Mouse (Mus musculus) embryonic facial prominence, embryonic 11.5 days (tissue): Measurements from ENCODE around the gene Engase. TPM values are rescaled to one million over a fixed set of nuclear protein-coding genes. Genes with fewer than 3 reads are reported as not detected.

Experiments
- ATAC-seq: fragments of 200-750 bp; cut with Nextera tagmentation; replicated peaks from 2 replicates; pipeline ENCODE4 v1.8.0; 2017; ENCODE audit warnings: low read depth; ENCODE audit not compliant: insufficient number of reproducible peaks, low FRiP score, low TSS enrichment
- DNase-seq: peaks from one replicate; pipeline ENCODE4 v3.0.0-alpha.2; 2015; ENCODE audit warnings: low spot score
- H3K27ac ChIP-seq: fragments of 300-500 bp; sonication (generic); replicated peaks from 2 replicates; pipeline ENCODE4 v1.5.1; 2014; ENCODE audit warnings: mild to moderate bottlenecking, low read depth, low read length, control low read depth
- H3K27me3 ChIP-seq: fragments of 300-500 bp; sonication (generic); 2 replicates; pipeline ENCODE4 v1.6.1; 2014; ENCODE audit warnings: mild to moderate bottlenecking, low read length, moderate library complexity, mixed read lengths; ENCODE audit not compliant: control insufficient read depth, insufficient read depth
- H3K36me3 ChIP-seq: fragments of 300-500 bp; sonication (generic); replicated peaks from 2 replicates; pipeline ENCODE4 v1.6.1; 2014; ENCODE audit warnings: low read depth, mild to moderate bottlenecking, low read length, moderate library complexity, mixed read lengths; ENCODE audit not compliant: control insufficient read depth, insufficient read depth
- H3K4me1 ChIP-seq: fragments of 300-500 bp; sonication (generic); 2 replicates; pipeline ENCODE4 v1.6.1; 2014; ENCODE audit warnings: low read length, mixed read lengths; ENCODE audit not compliant: control insufficient read depth, insufficient read depth
- H3K4me2 ChIP-seq: fragments of 300-500 bp; sonication (generic); 2 replicates; pipeline ENCODE4 v1.6.1; 2014; ENCODE audit warnings: low read depth, mild to moderate bottlenecking, control low read depth, low read length, moderate library complexity
- H3K4me3 ChIP-seq: fragments of 300-500 bp; sonication (generic); 2 replicates; pipeline ENCODE4 v1.5.1; 2014; ENCODE audit warnings: low read depth, low read length, control low read depth
- H3K9ac ChIP-seq: fragments of 300-500 bp; sonication (generic); replicated peaks from 2 replicates; pipeline ENCODE4 v1.6.1; 2014; ENCODE audit warnings: mild to moderate bottlenecking, control low read depth, low read length
- H3K9me3 ChIP-seq: fragments of 300-500 bp; sonication (generic); replicated peaks from 2 replicates; pipeline ENCODE4 v1.6.1; 2016; ENCODE audit warnings: mild to moderate bottlenecking, low read length, inconsistent platforms, mixed read lengths; ENCODE audit not compliant: control insufficient read depth
- WGBS: fragments of 180-500 bp; shearing (Covaris S2); extraction: QIAGEN DNeasy Blood & Tissue Kit; methylation state at CpG from one replicate; pipeline ENCODE4 v1.1.7; 2014; 5-methylcytosine and 5-hydroxymethylcytosine counted together
- polyA plus RNA-seq: library from polyadenylated mRNA; unstranded; fragments of >200 nt; fragmentation: Nextera tagmentation; extraction: Ambion mirVana; gene quantifications from 2 replicates; pipeline ENCODE4 v1.2.1, GENCODE M21; 2014

Engase gene
- polyA plus RNA-seq, 1 experiment from 2014 or later = 5.9 TPM

DNA sequence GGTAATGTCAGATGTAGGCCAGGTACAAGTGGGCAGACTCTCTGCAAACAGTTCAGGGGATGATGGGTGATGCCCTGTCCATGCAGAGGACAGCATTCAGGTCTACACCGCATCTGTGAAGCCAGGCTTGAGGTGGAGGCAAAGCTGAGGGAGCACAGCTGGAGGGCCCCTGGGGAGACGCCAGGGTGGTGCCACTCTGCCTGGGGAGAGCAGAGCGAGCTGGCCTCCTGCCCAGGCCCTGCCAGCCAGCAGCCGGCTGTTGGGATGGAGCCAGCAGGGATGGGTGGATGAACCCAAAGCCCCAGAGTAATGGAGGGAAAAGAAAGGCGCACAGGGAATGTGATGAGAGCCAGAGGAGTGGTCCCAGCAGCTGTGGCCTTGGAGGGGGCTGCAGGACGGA lies 35.2 kb downstream of the Engase start:
- H3K9ac ChIP-seq = no peak overlapping the region
- H3K9me3 ChIP-seq = no peaks in the 10 kb centered on the region
- H3K4me1 ChIP-seq = peaks cover 10% of the 10 kb centered on the region
- no peaks in the 10 kb centered on the region for H3K36me3 ChIP-seq
- H3K27me3 ChIP-seq = no peaks in the 10 kb centered on the region; the same call in 1 of the 2 replicates
- ATAC-seq (no peak), DNase-seq (no peak)
- H3K4me3 ChIP-seq = no peak overlapping the region
- H3K27ac ChIP-seq = peak overlapping the region; percentile 20; the same call in 1 of the 2 replicates
- WGBS = 56% methylated on average over 6 of the region's 6 CpGs
- H3K4me2 ChIP-seq = no peak overlapping the region

GRCm38 (mm10) chr11:118512257-118512910 lies 35.8 kb downstream of the Engase start:
- Histone ChIP-seq H3K9ac (no peak overlapping the region), H3K4me1 (peaks cover 10% of the 10 kb centered on the region), H3K27ac (peak overlapping the region; percentile 20; the same call in 1 of the 2 replicates), H3K9me3 (no peaks in the 10 kb centered on the region), H3K4me3 (no peak overlapping the region), H3K4me2 (no peak overlapping the region; the same call in 1 of the 2 replicates), H3K27me3 (no peaks in the 10 kb centered on the region; the same call in 1 of the 2 replicates), H3K36me3 (no peaks in the 10 kb centered on the region)
- DNase-seq (peak; percentile 45), ATAC-seq (peak; percentile 63; the same call in 1 of the 2 replicates)
- 36% methylated on average over 14 of the region's 15 CpGs for WGBS

GRCm38 (mm10) chr11:118517924-118518323 lies 41.3 kb downstream of the Engase start:
- Histone ChIP-seq H3K4me3 (no peak overlapping the region), H3K4me2 (no peak overlapping the region), H3K4me1 (peaks cover 2% of the 10 kb centered on the region; the same call in 1 of the 2 replicates), H3K9me3 (no peaks in the 10 kb centered on the region), H3K36me3 (no peaks in the 10 kb centered on the region), H3K9ac (no peak overlapping the region), H3K27me3 (no peaks in the 10 kb centered on the region), H3K27ac (no peak overlapping the region)
- WGBS = 81% methylated on average over 7 of the region's 7 CpGs
- ATAC-seq = no peak
- no peak for DNase-seq

GRCm38 (mm10) chr11:118518743-118519142 lies 42.1 kb downstream of the Engase start:
- no peak overlapping the region for H3K27ac ChIP-seq
- 59% methylated on average over 7 of the region's 7 CpGs for WGBS

DNA sequence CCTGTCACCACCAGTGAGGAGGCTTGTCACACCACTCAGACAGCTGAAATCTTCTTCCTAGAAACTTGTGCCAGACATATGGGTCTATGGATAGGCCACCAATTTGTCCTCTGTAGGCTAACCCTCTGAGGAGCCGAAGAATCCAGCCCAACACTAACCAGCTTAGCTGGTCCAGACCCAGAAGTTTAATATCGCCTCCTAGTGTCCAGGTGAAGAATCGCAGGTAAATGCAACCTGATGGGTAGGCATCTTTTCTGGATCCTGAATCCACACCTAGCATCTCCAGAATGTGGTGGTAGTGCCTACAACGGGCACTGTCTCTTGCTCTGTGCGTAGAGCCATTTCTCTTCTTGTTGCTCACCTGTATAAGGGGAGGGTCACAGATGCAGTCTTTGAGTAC lies 43.6 kb downstream of the Engase start:
- no peak for ATAC-seq
- Histone ChIP-seq H3K27me3 (no peaks in the 10 kb centered on the region), H3K36me3 (no peaks in the 10 kb centered on the region), H3K4me2 (no peak overlapping the region), H3K9me3 (no peaks in the 10 kb centered on the region), H3K4me1 (no peaks in the 10 kb centered on the region), H3K9ac (no peak overlapping the region), H3K27ac (no peak overlapping the region), H3K4me3 (no peak overlapping the region)
- WGBS = 58% methylated on average over 5 of the region's 5 CpGs
- peak; percentile 17 for DNase-seq

More at GRCm38 (mm10) chr11:118518743-118519142, 42.1 kb downstream of the Engase start:
- Histone ChIP-seq H3K4me1 (no peaks in the 10 kb centered on the region), H3K9ac (no peak overlapping the region), H3K9me3 (no peaks in the 10 kb centered on the region), H3K4me3 (no peak overlapping the region), H3K36me3 (no peaks in the 10 kb centered on the region), H3K27me3 (no peaks in the 10 kb centered on the region), H3K4me2 (no peak overlapping the region)
- ATAC-seq (no peak), DNase-seq (no peak)

DNA sequence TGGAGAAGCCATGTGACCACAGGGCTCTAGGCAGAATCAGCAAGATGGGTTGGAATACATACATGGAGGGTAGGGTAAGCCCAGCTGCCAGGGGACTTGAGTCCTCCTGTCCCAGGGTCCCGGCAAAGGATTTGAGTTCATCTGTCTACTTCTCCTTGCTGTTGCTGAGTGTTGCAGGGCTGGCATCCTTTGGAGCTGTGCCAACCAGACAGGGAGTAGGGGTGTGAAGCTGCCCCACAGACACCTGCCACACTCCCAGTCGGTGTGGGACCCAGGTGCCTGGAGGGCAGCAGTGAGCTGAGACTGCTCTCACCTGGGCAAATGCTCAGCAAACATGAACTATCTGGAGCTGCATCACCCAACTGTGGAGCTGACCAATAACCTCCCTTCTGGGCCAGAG lies 44.3 kb downstream of the Engase start:
- H3K27ac ChIP-seq = no peak overlapping the region
- H3K27me3 ChIP-seq = no peaks in the 10 kb centered on the region
- ATAC-seq = no peak
- H3K4me1 ChIP-seq = no peaks in the 10 kb centered on the region
- WGBS = 90% methylated on average over 2 of the region's 2 CpGs
- no peak overlapping the region for H3K9ac ChIP-seq
- no peak for DNase-seq
- H3K4me3 ChIP-seq = no peak overlapping the region
- H3K36me3 ChIP-seq = no peaks in the 10 kb centered on the region
- H3K4me2 ChIP-seq = no peak overlapping the region
- no peaks in the 10 kb centered on the region for H3K9me3 ChIP-seq

DNA sequence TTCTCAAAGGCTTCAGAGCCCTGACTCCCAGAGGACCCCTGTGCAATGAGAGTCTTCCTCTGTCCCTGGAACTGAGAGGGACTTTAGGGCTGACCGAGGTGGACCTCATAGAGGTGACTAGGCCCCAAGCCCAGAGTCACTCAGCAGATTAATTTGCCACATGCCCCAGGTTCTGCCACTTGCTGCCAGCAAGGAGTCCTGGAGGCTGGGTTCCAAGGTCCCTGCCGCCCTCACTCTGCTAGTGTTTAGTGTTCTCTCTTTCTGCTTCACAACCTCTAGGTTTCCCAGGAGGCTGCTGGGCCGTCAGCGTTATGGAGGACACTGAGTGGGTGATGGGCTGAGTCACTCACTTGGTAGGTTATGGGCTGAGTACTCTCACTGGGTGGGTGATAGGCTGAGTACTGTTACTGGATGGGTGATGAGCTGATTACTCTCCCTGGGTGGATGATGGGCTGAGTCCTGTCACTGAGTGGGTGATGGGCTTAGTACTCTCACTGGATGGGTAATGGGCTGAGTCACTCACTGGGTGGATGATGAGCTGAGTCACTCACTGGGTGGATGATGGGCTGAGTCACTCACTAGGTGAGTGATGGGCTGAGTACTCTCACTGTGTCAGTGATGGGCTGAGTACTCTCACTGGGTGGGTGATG lies 47.0 kb downstream of the Engase start:
- Histone ChIP-seq H3K4me3 (no peak overlapping the region), H3K4me1 (no peaks in the 10 kb centered on the region), H3K27me3 (no peaks in the 10 kb centered on the region), H3K9me3 (no peaks in the 10 kb centered on the region), H3K27ac (no peak overlapping the region), H3K36me3 (no peaks in the 10 kb centered on the region), H3K4me2 (no peak overlapping the region), H3K9ac (no peak overlapping the region)
- ATAC-seq (no peak), DNase-seq (no peak)
- 71% methylated on average over 4 of the region's 4 CpGs for WGBS

GRCm38 (mm10) chr11:118525059-118525458 lies 48.4 kb downstream of the Engase start:
- DNase-seq (no peak), ATAC-seq (no peak)
- H3K36me3 ChIP-seq = no peaks in the 10 kb centered on the region
- 74% methylated on average over 11 of the region's 11 CpGs for WGBS
- no peak overlapping the region for H3K4me2 ChIP-seq
- H3K4me1 ChIP-seq = no peaks in the 10 kb centered on the region
- no peak overlapping the region for H3K9ac ChIP-seq
- H3K9me3 ChIP-seq = no peaks in the 10 kb centered on the region
- H3K27me3 ChIP-seq = no peaks in the 10 kb centered on the region
- no peak overlapping the region for H3K27ac ChIP-seq
- H3K4me3 ChIP-seq = no peak overlapping the region
